Mouse (Mus musculus): Measurements from ENCODE around the gene Hck.

- TF ChIP-seq CTCF (IDR thresholded peaks at IDR 0.05; ENCODE audit: low read depth) (no peak), EP300 (IDR thresholded peaks at IDR 0.05; ENCODE audit: low read depth) (no peak)
These were observed 466 bp upstream of the Hck start for GRCm38 (mm10) chr2:153107802-153108201.

Measured in liver, embryonic 14.5 days (tissue).